Mouse (Mus musculus) left cerebral cortex, adult 8-10 months (tissue): ENCODE data around the gene Pim1. TPM values are rescaled to one million over a fixed set of nuclear protein-coding genes. Genes with fewer than 3 reads are reported as not detected.
"Not testable (repeated sequence)": the region's sequence is repeated elsewhere in the genome, so short reads cannot be mapped to it uniquely, and the experiment has no call there.

Experiments
- DNase-seq, 2 experiments: peaks; one replicate each; pipeline ENCODE4 v3.0.0; 2022; ENCODE audit warnings: low spot score in 2 of 2
- total RNA-seq, 4 experiments: library from RNA; stranded (reverse); gene quantifications; 2 replicates each; pipeline ENCODE4 v1.2.4; 2022

The Pim1 gene
- total RNA-seq, result 1 to 10 TPM; 4.3 to 6.0 (median 5.1) TPM

GRCm38 (mm10) chr17:29490713-29491581 is at the start of gene Pim1:
Gene Pim1 (plus strand): TSS chr17:29490753.
- DNase-seq, result peak; percentile 40 to 66

- no peak for DNase-seq
These were observed 49.0 kb upstream of the Pim1 start for GRCm38 (mm10) chr17:29441562-29441961.

GRCm38 (mm10) chr17:29442131-29442557 is 48.4 kb upstream of the Pim1 start:
- DNase-seq, result no peak

GRCm38 (mm10) chr17:29443724-29444123 is 46.8 kb upstream of the Pim1 start:
- DNase-seq, result no peak

GRCm38 (mm10) chr17:29445072-29445471 is 45.5 kb upstream of the Pim1 start:
- DNase-seq, result no peak

- no peak for DNase-seq
These were observed 43.2 kb upstream of the Pim1 start for GRCm38 (mm10) chr17:29447323-29447722.

- DNase-seq, result no peak
These were observed 42.5 kb upstream of the Pim1 start for GRCm38 (mm10) chr17:29448055-29448454.

- DNase-seq, result no peak
These were observed 42.0 kb upstream of the Pim1 start for GRCm38 (mm10) chr17:29448561-29448960.

GRCm38 (mm10) chr17:29450899-29451840 is 39.4 kb upstream of the Pim1 start:
- DNase-seq, result no peak

GRCm38 (mm10) chr17:29451841-29452210 is 38.7 kb upstream of the Pim1 start:
- DNase-seq, result no peak

GRCm38 (mm10) chr17:29454119-29454518 is 36.4 kb upstream of the Pim1 start:
- not testable (repeated sequence) for DNase-seq

- DNase-seq, result no peak
These were observed 35.0 kb upstream of the Pim1 start for GRCm38 (mm10) chr17:29455411-29456120.

GRCm38 (mm10) chr17:29456476-29456875 is 34.1 kb upstream of the Pim1 start:
- no peak for DNase-seq

- DNase-seq, result no peak
These were observed 33.6 kb upstream of the Pim1 start for GRCm38 (mm10) chr17:29456926-29457325.

- DNase-seq, result no peak
These were observed 32.6 kb upstream of the Pim1 start for GRCm38 (mm10) chr17:29457795-29458560.

GRCm38 (mm10) chr17:29459321-29460118 is 31.0 kb upstream of the Pim1 start:
- no peak for DNase-seq

- no peak for DNase-seq
These were observed 30.4 kb upstream of the Pim1 start for GRCm38 (mm10) chr17:29460119-29460505.

- DNase-seq, result no peak
These were observed 26.9 kb upstream of the Pim1 start for GRCm38 (mm10) chr17:29463627-29464026.

- no peak for DNase-seq
These were observed 26.5 kb upstream of the Pim1 start for GRCm38 (mm10) chr17:29464068-29464467.
